Mouse (Mus musculus) forebrain, embryonic 15.5 days (tissue): ENCODE results near the gene Oog4. TPM values are rescaled to one million over a fixed set of nuclear protein-coding genes. Genes with fewer than 3 reads are reported as not detected.
"Not testable (repeated sequence)": the region's sequence is repeated elsewhere in the genome, so short reads cannot be mapped to it uniquely, and the experiment has no call there.

Experiments used
- ATAC-seq: fragments of 200-750 bp; cut with Nextera tagmentation; replicated peaks from 2 replicates; pipeline ENCODE4 v1.8.0; 2017; ENCODE audit warnings: mild to moderate bottlenecking, moderate TSS enrichment, moderate library complexity
- H3K27ac ChIP-seq: fragments of 300-500 bp; sonication (generic); replicated peaks from 2 replicates; pipeline ENCODE4 v1.5.1; 2015; ENCODE audit warnings: mild to moderate bottlenecking, inconsistent platforms
- H3K27me3 ChIP-seq: fragments of 300-500 bp; sonication (generic); 2 replicates; pipeline ENCODE4 v1.6.1; 2015; ENCODE audit warnings: inconsistent platforms
- H3K36me3 ChIP-seq: fragments of 300-500 bp; sonication (generic); 2 replicates; pipeline ENCODE4 v1.6.1; 2015; ENCODE audit warnings: mild to moderate bottlenecking, inconsistent platforms
- H3K4me1 ChIP-seq: fragments of 300-500 bp; sonication (generic); 2 replicates; pipeline ENCODE4 v1.6.1; 2015; ENCODE audit warnings: inconsistent platforms
- H3K4me2 ChIP-seq: fragments of 300-500 bp; sonication (generic); replicated peaks from 2 replicates; pipeline ENCODE4 v1.6.1; 2015; ENCODE audit warnings: mild to moderate bottlenecking, inconsistent platforms
- H3K4me3 ChIP-seq: fragments of 300-500 bp; sonication (generic); 2 replicates; pipeline ENCODE4 v1.5.1; 2015; ENCODE audit warnings: mild to moderate bottlenecking, inconsistent platforms
- H3K9ac ChIP-seq: fragments of 300-500 bp; sonication (generic); replicated peaks from 2 replicates; pipeline ENCODE4 v1.6.1; 2015; ENCODE audit warnings: mild to moderate bottlenecking, inconsistent platforms
- H3K9me3 ChIP-seq: fragments of 300-500 bp; sonication (generic); 2 replicates; pipeline ENCODE4 v1.6.1; 2016; ENCODE audit warnings: inconsistent platforms
- WGBS: fragments of 180-500 bp; shearing (Covaris S2); methylation state at CpG from one replicate; pipeline ENCODE4 v1.1.7; 2015; ENCODE audit warnings: mixed read lengths; 5-methylcytosine and 5-hydroxymethylcytosine counted together
- polyA plus RNA-seq: library from polyadenylated mRNA; unstranded; fragments of >200 nt; fragmentation: Nextera tagmentation; extraction: Ambion mirVana; gene quantifications from 2 replicates; pipeline ENCODE4 v1.2.1, GENCODE M21; 2015

Oog4 gene
- not detected in 2 replicates for polyA plus RNA-seq

- H3K4me2 ChIP-seq = no peak within 1 kb of the TSS
- H3K4me1 ChIP-seq = no peaks in the 10 kb centered on the region
- H3K36me3 ChIP-seq = no peaks in the 10 kb centered on the region
- no peaks in the 10 kb centered on the region for H3K9me3 ChIP-seq
- no peak within 1 kb of the TSS for H3K27ac ChIP-seq
- WGBS = 84% methylated on average over 3 of the region's 3 CpGs
- no peak for ATAC-seq
- H3K4me3 ChIP-seq = no peak within 1 kb of the TSS
- H3K9ac ChIP-seq = no peak within 1 kb of the TSS
- H3K27me3 ChIP-seq = no peaks in the 10 kb centered on the region
These were observed at the start of gene Oog4 for GRCm38 (mm10) chr4:143450224-143450623. TSS of gene Oog4 (minus strand) at chr4:143450324.

GRCm38 (mm10) chr4:143426770-143427169 is 23.4 kb downstream of the Oog4 start:
- not testable (repeated sequence) for H3K27me3 ChIP-seq, H3K27ac ChIP-seq, ATAC-seq, H3K9me3 ChIP-seq, H3K4me3 ChIP-seq, H3K9ac ChIP-seq, H3K36me3 ChIP-seq, H3K4me1 ChIP-seq, H3K4me2 ChIP-seq
- 79% methylated on average over 5 of the region's 5 CpGs for WGBS

DNA sequence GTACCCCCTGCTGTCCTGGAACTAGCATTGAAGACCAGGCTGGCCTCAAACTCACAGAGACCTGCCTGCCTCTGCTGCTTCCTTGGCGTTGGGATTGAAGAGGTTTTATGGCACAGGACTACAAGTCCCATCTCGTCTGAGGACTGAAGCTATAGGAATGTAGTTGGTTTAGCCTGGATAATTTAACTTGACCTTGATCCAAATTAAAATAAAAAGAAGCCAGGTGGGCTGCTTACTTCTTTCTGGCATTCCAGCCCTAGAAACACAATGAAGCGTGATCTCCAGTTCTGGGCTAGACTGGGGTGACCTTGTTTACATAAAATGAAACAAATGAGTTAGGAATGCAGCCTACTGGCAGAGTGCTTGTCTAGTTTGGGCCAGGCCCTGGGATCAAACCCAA is 36.0 kb downstream of the Oog4 start:
- Histone ChIP-seq H3K27me3 (no peaks in the 10 kb centered on the region), H3K36me3 (peaks cover 50% of the 10 kb centered on the region), H3K27ac (no peak overlapping the region), H3K9ac (no peak overlapping the region), H3K4me2 (no peak overlapping the region), H3K4me3 (no peak overlapping the region), H3K9me3 (no peaks in the 10 kb centered on the region), H3K4me1 (peaks cover 6% of the 10 kb centered on the region)
- 98% methylated on average over 3 of the region's 3 CpGs for WGBS
- no peak for ATAC-seq

DNA sequence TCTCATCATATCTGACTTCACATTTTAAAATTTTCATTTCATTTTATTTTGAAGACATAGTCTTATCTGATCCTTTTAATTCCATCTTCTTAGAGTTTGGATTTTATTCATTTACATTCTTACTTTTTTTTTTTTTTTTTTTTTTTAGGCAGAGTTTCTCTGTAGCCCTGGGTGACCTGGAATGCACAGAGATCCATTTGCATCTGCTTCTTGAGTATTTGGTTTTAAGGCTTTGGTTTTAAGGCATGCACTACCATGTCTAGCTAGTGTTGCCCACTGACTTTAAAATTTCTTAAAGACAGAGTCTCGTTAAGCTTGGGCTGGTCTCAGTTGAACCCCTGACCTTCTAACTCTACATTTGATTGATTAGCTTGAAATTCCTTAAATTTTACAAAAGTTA is 36.5 kb downstream of the Oog4 start:
- ATAC-seq = no peak
- H3K27ac ChIP-seq = no peak overlapping the region
- no peak overlapping the region for H3K9ac ChIP-seq
- H3K4me3 ChIP-seq = no peak overlapping the region
- H3K4me1 ChIP-seq = peaks cover 6% of the 10 kb centered on the region
- H3K4me2 ChIP-seq = no peak overlapping the region
- H3K9me3 ChIP-seq = no peaks in the 10 kb centered on the region
- peaks cover 45% of the 10 kb centered on the region for H3K36me3 ChIP-seq
- 100% methylated on average over 1 of the region's 1 CpGs for WGBS
- no peaks in the 10 kb centered on the region for H3K27me3 ChIP-seq

GRCm38 (mm10) chr4:143412219-143413092 is 37.7 kb downstream of the Oog4 start, which contains the start of gene Pramef8:
TSS of gene Pramef8 (plus strand) at chr4:143412426.
- ATAC-seq = peak; percentile 95
- 1% methylated on average over 50 of the region's 50 CpGs for WGBS
- H3K4me1 ChIP-seq = peaks cover 6% of the 10 kb centered on the region
- H3K27me3 ChIP-seq = no peaks in the 10 kb centered on the region
- peak within 1 kb of the TSS; percentile 72 for H3K4me3 ChIP-seq
- no peaks in the 10 kb centered on the region for H3K9me3 ChIP-seq
- H3K27ac ChIP-seq = peak within 1 kb of the TSS; percentile 95
- H3K36me3 ChIP-seq = peaks cover 34% of the 10 kb centered on the region
- H3K9ac ChIP-seq = peak within 1 kb of the TSS; percentile 61
- H3K4me2 ChIP-seq = peak within 1 kb of the TSS; percentile 53

DNA sequence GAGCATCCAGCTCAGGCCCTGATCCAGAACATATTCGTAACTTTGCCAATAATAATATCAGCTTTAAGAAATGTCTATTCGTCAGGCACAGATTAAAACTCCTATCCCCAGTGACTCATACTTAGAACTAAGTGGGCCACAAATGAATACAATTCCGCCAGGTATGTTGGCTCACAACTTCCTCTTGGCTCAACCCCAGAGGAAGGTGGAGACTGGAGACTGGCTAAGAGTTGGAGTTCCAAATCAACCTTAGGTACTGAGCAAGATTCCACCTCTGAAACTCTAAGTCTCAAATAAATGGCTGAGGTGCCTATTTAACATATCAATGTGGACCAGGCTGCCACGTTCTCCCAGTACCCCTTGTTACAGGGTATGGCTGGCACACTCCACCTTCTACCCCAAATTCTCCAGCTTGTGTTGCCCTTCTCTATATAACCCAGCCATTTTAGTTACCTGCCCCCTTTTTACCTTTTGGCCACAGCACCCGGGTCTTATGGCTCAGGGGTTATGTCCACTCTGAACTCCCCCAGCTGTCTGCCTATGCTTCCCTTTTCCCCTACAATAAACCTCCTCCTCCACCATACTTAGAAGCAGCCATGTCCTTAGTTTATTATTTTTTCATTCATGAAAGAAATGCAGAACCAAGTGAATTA is 38.4 kb downstream of the Oog4 start:
- H3K27ac ChIP-seq = peak overlapping the region; percentile 95
- peak; percentile 33 for ATAC-seq

GRCm38 (mm10) chr4:143394181-143394580 is 55.9 kb downstream of the Oog4 start, which contains the start of gene Pramel1:
TSS of gene Pramel1 (plus strand) at chr4:143394428.
- no peak within 1 kb of the TSS for H3K4me3 ChIP-seq
- no peak for ATAC-seq
- H3K36me3 ChIP-seq = no peaks in the 10 kb centered on the region
- WGBS = 84% methylated on average over 26 of the region's 26 CpGs
- H3K4me2 ChIP-seq = no peak within 1 kb of the TSS
- no peaks in the 10 kb centered on the region for H3K9me3 ChIP-seq
- no peaks in the 10 kb centered on the region for H3K4me1 ChIP-seq
- H3K27ac ChIP-seq = no peak within 1 kb of the TSS
- H3K27me3 ChIP-seq = no peaks in the 10 kb centered on the region
- no peak within 1 kb of the TSS for H3K9ac ChIP-seq

More for the DNA sequence above, 38.4 kb downstream of the Oog4 start:
- Histone ChIP-seq H3K4me1 (peaks cover 6% of the 10 kb centered on the region), H3K4me3 (peak overlapping the region; percentile 72), H3K4me2 (peak overlapping the region; percentile 41), H3K36me3 (peaks cover 26% of the 10 kb centered on the region), H3K9ac (peak overlapping the region; percentile 61), H3K9me3 (no peaks in the 10 kb centered on the region), H3K27me3 (no peaks in the 10 kb centered on the region)
- 67% methylated on average over 5 of the region's 5 CpGs for WGBS

DNA sequence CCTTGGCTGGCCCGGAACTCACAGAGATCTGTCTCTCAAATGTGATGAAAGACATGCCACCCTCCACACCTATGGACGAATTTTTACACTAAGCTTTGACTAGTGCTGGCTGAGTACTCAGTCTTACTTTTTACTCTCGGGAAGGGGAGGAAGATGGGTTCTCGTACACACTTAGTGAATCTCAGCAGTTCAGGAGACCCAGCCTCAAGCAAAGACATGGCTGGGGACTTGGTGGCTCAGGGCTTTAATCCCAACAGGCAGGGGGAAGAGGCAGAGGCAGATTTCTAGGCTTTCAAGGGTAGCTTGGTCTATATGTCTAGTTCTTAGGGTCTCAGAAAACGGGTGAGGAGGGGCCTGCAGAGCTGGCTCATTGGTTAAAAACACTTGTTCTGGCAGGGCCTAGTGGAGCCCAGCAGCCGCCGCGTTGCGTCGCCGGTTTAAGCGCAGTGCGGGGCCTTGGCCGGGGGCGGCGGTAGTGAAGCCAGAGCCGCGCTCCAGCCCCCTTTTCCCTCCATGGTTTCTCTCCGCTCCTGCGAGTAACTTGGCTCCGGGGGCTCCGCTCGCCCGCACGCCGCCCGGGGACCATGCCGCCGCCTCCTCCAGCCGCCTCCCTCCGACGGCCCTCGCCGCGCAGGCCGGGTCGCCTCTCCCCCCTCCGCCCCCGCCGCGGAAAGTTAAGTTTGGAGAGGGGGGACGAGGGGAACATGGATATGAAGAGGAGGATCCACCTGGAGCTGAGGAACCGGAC is 61.0 kb downstream of the Oog4 start:
- Histone ChIP-seq H3K4me1 (no peaks in the 10 kb centered on the region), H3K9ac (peak overlapping the region; percentile 33; the same call in 1 of the 2 replicates), H3K4me2 (peak overlapping the region; percentile 57), H3K9me3 (no peaks in the 10 kb centered on the region), H3K4me3 (peak overlapping the region; percentile 39), H3K27ac (no peak overlapping the region), H3K27me3 (no peaks in the 10 kb centered on the region), H3K36me3 (no peaks in the 10 kb centered on the region)
- WGBS = 10% methylated on average over 26 of the region's 43 CpGs
- ATAC-seq = peak; percentile 88

Other genes starting within 250 kb of the Oog4 start
- gene Prdm2, start 237.3 kb downstream of the Oog4 start, polyA plus RNA-seq = 16.9 and 18.4 TPM in 2 replicates
- 49.1 and 54.8 TPM in 2 replicates for gene Pdpn, start 150.8 kb downstream of the Oog4 start, polyA plus RNA-seq
- gene Lrrc38, start 100.6 kb downstream of the Oog4 start, polyA plus RNA-seq = 0.13 and 0.23 TPM in 2 replicates
- gene Pramel1, start 55.9 kb downstream of the Oog4 start, polyA plus RNA-seq = not detected in 2 replicates
- 27.7 and 30.2 TPM in 2 replicates for gene Pramef8, start 37.9 kb downstream of the Oog4 start, polyA plus RNA-seq
- not detected in 2 replicates for gene Gm13043, start 61.0 kb upstream of the Oog4 start, polyA plus RNA-seq
- not detected in 2 replicates for gene Gm13040, start 85.6 kb upstream of the Oog4 start, polyA plus RNA-seq
- not detected in 2 replicates for gene BC080695, start 101.4 kb upstream of the Oog4 start, polyA plus RNA-seq
- not detected in 2 replicates for gene Gm13057, start 101.4 kb upstream of the Oog4 start, polyA plus RNA-seq
- gene Gm13083, start 164.7 kb upstream of the Oog4 start, polyA plus RNA-seq = not detected in 2 replicates
- gene Gm13088, start 206.9 kb upstream of the Oog4 start, polyA plus RNA-seq = not detected in 2 replicates